Mouse (Mus musculus) limb, embryonic 11.5 days (tissue): Measurements from ENCODE around the gene Mms19. TPM values are rescaled to one million over a fixed set of nuclear protein-coding genes. Genes with fewer than 3 reads are reported as not detected.
A peak's percentile ranks its signal among the peaks of the same experiment; 100 is the strongest.

Experiments
- ATAC-seq: fragments of 200-750 bp; cut with Nextera tagmentation; 2 replicates; pipeline ENCODE4 v1.8.0; 2017; ENCODE audit warnings: low read depth; ENCODE audit not compliant: insufficient number of reproducible peaks, low FRiP score, low TSS enrichment
- DNase-seq: peaks from one replicate; pipeline ENCODE4 v3.0.0-alpha.2; 2015; ENCODE audit warnings: low spot score
- H3K27ac ChIP-seq: fragments of 300-500 bp; sonication (generic); replicated peaks from 2 replicates; pipeline ENCODE4 v1.5.1; 2014; ENCODE audit warnings: low read depth, mild to moderate bottlenecking, low read length
- H3K27me3 ChIP-seq: fragments of 300-500 bp; sonication (generic); 2 replicates; pipeline ENCODE4 v1.6.1; 2014; ENCODE audit warnings: mild to moderate bottlenecking, low read length, mixed read lengths; ENCODE audit not compliant: control insufficient read depth, insufficient read depth
- H3K36me3 ChIP-seq: fragments of 300-500 bp; sonication (generic); 2 replicates; pipeline ENCODE4 v1.6.1; 2014; ENCODE audit warnings: mild to moderate bottlenecking, low read length, moderate library complexity, mixed read lengths; ENCODE audit not compliant: control insufficient read depth, insufficient read depth
- H3K4me1 ChIP-seq: fragments of 300-500 bp; sonication (generic); 2 replicates; pipeline ENCODE4 v1.6.1; 2014; ENCODE audit warnings: low read length, mixed read lengths; ENCODE audit not compliant: control insufficient read depth, insufficient read depth
- H3K4me2 ChIP-seq: fragments of 300-500 bp; sonication (generic); 2 replicates; pipeline ENCODE4 v1.6.1; 2014; ENCODE audit warnings: low read depth, mild to moderate bottlenecking, moderate library complexity; ENCODE audit not compliant: severe bottlenecking
- H3K4me3 ChIP-seq: fragments of 300-500 bp; sonication (generic); 2 replicates; pipeline ENCODE4 v1.5.1; 2014; ENCODE audit warnings: low read depth, low read length
- H3K9ac ChIP-seq: fragments of 300-500 bp; sonication (generic); 2 replicates; pipeline ENCODE4 v1.6.1; 2014; ENCODE audit warnings: mild to moderate bottlenecking, low read length
- H3K9me3 ChIP-seq: fragments of 300-500 bp; sonication (generic); 2 replicates; pipeline ENCODE4 v1.6.1; 2016; ENCODE audit warnings: low read length; ENCODE audit not compliant: control insufficient read depth
- WGBS: fragments of 180-500 bp; shearing (Covaris S2); extraction: QIAGEN DNeasy Blood & Tissue Kit; methylation state at CpG from one replicate; pipeline ENCODE4 v1.1.7; 2014; 5-methylcytosine and 5-hydroxymethylcytosine counted together
- polyA plus RNA-seq: library from polyadenylated mRNA; unstranded; fragments of >200 nt; fragmentation: Nextera tagmentation; extraction: Ambion mirVana; gene quantifications from 2 replicates; pipeline ENCODE4 v1.2.1, GENCODE M21; 2014

The Mms19 gene
- polyA plus RNA-seq, 1 experiment from 2014 or later, result 40.1 TPM

DNA sequence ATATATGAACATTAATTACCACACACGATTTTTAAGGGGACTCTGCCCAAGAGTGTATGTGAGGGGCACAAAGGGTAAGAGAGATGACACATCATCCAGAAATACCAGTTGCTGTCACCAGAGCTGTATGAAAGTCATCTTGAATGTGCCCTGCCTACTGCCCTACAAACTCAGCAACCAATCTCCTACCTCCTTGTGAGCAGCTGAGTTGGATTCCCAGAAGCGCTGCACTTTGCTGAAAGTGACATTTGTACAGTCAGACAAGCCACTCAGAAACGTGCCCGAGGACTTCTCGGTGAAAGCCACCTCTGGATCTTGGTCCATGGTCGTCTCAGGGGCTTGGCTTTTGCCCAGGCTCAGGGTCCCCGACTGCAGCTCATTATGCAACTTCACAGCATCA is 86.0 kb downstream of the Mms19 start:
- Histone ChIP-seq H3K9me3 (no peaks in the 10 kb centered on the region), H3K9ac (no peak overlapping the region), H3K4me1 (no peaks in the 10 kb centered on the region), H3K36me3 (0 out of 2 replicates have a peak, but pooled peaks cover 2% of the 10 kb centered on the region), H3K4me2 (peak overlapping the region; percentile 77; the same call in 1 of the 2 replicates), H3K4me3 (peak overlapping the region; percentile 58; the same call in 1 of the 2 replicates), H3K27ac (no peak overlapping the region), H3K27me3 (no peaks in the 10 kb centered on the region)
- ATAC-seq (no peak), DNase-seq (no peak)
- WGBS, result 52% methylated on average over 7 of the region's 7 CpGs

Other genes starting within 250 kb of the Mms19 start
- 1.0 and 1.1 TPM in 2 replicates for gene Slit1, start 237.5 kb downstream of the Mms19 start, polyA plus RNA-seq
- 43.6 and 44.1 TPM in 2 replicates for gene Arhgap19, start 179.1 kb downstream of the Mms19 start, polyA plus RNA-seq
- gene Frat1, start 151.2 kb downstream of the Mms19 start, polyA plus RNA-seq, result 3.9 and 5.2 TPM in 2 replicates
- gene Frat2, start 133.0 kb downstream of the Mms19 start, polyA plus RNA-seq, result 2.4 and 2.7 TPM in 2 replicates
- 16.1 and 18.4 TPM in 2 replicates for gene Rrp12, start 85.0 kb downstream of the Mms19 start, polyA plus RNA-seq
- gene Pgam1, start 69.2 kb downstream of the Mms19 start, polyA plus RNA-seq, result 820 and 869 TPM in 2 replicates
- 86.2 and 91.6 TPM in 2 replicates for gene Exosc1, start 47.7 kb downstream of the Mms19 start, polyA plus RNA-seq
- 69.3 and 72.1 TPM in 2 replicates for gene Zdhhc16, start 47.7 kb downstream of the Mms19 start, polyA plus RNA-seq
- 10.1 and 10.6 TPM in 2 replicates for gene Ubtd1, start 606 bp upstream of the Mms19 start, polyA plus RNA-seq
- 0.31 and 0.92 TPM in 2 replicates for gene Ankrd2, start 54.8 kb upstream of the Mms19 start, polyA plus RNA-seq
- gene Hoga1, start 64.5 kb upstream of the Mms19 start, polyA plus RNA-seq, result 1.1 and 1.4 TPM in 2 replicates
- gene 4933411K16Rik, start 71.1 kb upstream of the Mms19 start, polyA plus RNA-seq, result not detected in 2 replicates
- gene Morn4, start 105.2 kb upstream of the Mms19 start, polyA plus RNA-seq, result 42.2 and 46.2 TPM in 2 replicates
- 28.4 and 29.4 TPM in 2 replicates for gene Pi4k2a, start 109.3 kb upstream of the Mms19 start, polyA plus RNA-seq
- gene Avpi1, start 147.9 kb upstream of the Mms19 start, polyA plus RNA-seq, result 24.1 and 26.0 TPM in 2 replicates
- gene Marveld1, start 166.2 kb upstream of the Mms19 start, polyA plus RNA-seq, result 12.3 and 16.6 TPM in 2 replicates
- 11.7 and 12.6 TPM in 2 replicates for gene Zfyve27, start 182.8 kb upstream of the Mms19 start, polyA plus RNA-seq
- gene Sfrp5, start 221.1 kb upstream of the Mms19 start, polyA plus RNA-seq, result 0.13 and 0.25 TPM in 2 replicates